Mouse (Mus musculus): ENCODE measurements around the gene Ctnnbip1.

DNA sequence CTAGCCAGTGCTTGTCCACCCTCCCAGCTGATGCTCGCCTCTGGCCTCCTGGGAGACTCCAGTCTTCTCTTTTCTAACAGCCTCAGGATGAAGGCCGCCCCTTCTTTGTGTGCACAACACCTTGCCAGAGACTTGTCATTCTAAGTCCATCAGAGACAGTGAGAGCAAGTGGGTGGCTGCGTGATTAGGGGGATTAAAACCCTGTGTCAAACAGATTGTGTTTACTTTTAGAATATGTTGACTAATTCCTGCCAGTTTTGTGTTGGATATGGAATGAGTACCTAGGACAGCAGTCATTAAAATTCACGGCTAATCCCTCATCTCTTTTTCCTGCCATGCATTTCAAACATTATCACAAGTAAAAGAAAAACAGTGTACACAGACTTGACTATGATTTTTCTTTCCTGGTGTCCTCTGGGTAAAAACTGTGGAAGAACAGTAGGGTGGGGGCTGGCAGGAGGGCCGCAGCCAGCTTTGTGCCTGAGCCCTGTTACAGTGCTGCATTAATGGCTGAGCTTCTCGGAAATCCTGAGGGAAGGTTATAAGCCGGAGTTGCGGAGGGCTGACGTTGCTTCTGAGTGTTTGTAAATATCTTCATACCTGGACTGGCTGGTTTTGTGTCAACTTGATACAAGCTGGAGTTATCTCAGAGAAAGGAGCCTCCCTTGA, 77.0 kb downstream of the Ctnnbip1 start:
- no peak for TF ChIP-seq CTCF (IDR thresholded peaks at IDR 0.05; ENCODE audit: low read depth)
- TF ChIP-seq EP300 (IDR thresholded peaks at IDR 0.05; ENCODE audit: low read depth): no peak

All from heart, postnatal 0 days (tissue).